Mouse (Mus musculus) heart, postnatal 10 days (tissue): ENCODE results near the gene Sema4g. TPM values are rescaled to one million over a fixed set of nuclear protein-coding genes. Genes with fewer than 3 reads are reported as not detected.
A peak's percentile ranks its signal among the peaks of the same experiment; 100 is the strongest.

Experiments
- DNase-seq, 2 experiments: peaks; one replicate each; pipeline ENCODE4 v3.0.0; 2021
- intact Hi-C: fragments of 180-260 bp; cut with DNase I; formaldehyde crosslinking; loops from one replicate; pipeline ENCODE4 v1.15.1; 2025
- total RNA-seq, 2 experiments: library from RNA; stranded (reverse); gene quantifications; 2 replicates each; pipeline ENCODE4 v1.2.3; 2021

The Sema4g gene
- total RNA-seq, 2 experiments from 2014 or later = 1.1 TPM

DNA sequence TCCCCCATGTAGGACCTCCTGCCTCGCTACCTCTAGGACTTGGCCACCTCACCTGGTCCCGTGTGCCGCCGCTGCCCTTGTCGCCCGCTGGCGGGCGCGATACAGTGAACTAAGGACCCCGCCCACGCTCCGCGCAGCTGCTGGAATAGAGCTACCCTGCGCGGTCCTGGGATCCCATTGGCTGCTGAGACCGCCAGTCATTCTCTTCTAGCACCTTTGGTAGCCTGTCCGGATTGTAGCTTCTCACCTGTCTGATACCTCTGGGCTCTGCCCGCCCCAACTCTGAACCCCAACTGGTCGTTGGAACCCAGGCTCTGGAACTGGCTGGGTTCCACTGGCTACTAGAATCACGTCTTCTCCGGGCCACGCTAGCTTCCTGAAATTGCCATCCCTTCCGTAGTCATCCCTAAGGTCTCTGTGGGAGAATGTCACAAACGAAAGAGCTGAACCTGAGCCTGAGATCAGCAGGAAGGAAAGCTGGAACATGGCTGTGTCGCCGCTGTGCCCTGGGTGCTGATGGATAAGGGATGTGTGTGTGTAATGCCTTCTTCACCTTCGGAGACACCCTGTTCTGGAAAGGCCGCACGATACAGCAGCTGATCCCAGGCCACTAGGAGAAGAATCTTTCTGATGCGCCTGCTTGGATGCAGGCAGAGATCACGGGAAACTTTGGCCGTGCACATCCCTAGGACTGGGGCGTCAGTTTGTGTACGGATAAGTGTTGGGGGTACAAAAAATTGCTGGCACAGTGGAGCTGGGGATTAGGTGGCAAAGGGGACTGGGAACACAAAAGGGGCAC lies 57.8 kb downstream of the Sema4g start:
- DNase-seq = peak; percentile 81 to 83
- intact Hi-C loops = no loop called here

DNA sequence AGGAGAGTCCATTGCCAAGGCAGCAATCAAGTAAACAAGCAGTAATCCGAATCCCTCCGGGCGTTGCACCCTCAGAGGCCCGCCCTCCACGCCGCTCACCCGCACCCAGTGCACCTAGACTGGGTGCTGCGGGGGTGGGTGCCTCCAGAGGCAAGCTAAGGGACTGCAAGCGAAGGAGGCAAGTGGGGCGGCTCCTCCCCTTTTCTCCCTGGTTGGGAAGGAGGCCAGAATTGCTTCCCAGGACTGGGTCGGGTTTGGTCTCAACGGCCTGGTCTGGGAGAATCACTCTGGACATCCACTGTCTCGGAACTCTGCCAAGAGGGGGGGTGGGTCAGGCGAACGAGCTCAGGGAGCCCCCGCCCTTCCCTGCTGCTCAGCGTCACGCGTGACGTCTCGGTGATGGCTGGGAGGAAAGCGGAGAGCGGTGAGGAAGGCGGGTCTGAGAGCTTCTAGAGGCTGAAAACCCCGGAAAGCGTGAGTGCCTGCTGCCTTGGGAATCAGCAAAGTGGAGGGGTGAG lies 58.6 kb downstream of the Sema4g start, which contains the start of gene Sfxn3:
TSS of gene Sfxn3 (plus strand) at position 87 of the 518 bp plus-strand sequence.
- intact Hi-C loops = no loop called here
- DNase-seq = peak; percentile 96 to 98

DNA sequence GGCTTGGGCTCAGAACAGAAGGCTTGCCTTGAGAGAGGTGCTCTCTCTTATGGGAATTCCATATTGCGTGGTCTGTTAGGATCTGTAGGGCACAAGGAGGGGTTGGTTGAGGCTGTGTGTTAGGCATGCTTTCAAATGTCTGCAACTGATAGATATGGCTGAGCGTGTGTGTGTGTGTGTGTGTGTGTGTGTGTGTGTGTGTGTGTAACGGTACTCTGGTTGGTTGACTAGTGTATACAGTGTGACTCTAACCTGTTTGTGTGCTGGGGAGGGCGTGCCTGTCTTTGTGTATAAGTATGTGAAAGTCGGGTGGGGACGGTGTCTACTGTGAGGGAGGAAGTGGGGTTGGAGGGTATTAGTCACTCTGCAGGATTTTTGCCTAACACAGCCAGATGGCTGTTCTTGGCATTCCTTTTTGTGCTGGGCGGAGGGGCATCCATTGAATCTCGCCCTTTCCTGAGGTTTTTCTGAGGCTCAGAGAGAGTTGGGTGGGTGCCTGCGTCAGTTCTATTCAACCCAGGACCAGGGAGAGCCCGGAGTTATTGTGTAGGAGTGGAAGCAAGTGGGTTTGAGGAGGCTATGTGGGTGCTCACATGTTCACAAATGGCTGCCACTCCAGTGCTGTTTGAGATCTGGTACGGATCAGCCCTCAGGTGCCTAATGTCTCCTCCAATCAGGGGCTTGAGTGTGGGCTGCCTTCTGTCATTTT lies 59.2 kb downstream of the Sema4g start:
- DNase-seq = peak; percentile 65 to 71
- intact Hi-C loops = no loop called here

DNA sequence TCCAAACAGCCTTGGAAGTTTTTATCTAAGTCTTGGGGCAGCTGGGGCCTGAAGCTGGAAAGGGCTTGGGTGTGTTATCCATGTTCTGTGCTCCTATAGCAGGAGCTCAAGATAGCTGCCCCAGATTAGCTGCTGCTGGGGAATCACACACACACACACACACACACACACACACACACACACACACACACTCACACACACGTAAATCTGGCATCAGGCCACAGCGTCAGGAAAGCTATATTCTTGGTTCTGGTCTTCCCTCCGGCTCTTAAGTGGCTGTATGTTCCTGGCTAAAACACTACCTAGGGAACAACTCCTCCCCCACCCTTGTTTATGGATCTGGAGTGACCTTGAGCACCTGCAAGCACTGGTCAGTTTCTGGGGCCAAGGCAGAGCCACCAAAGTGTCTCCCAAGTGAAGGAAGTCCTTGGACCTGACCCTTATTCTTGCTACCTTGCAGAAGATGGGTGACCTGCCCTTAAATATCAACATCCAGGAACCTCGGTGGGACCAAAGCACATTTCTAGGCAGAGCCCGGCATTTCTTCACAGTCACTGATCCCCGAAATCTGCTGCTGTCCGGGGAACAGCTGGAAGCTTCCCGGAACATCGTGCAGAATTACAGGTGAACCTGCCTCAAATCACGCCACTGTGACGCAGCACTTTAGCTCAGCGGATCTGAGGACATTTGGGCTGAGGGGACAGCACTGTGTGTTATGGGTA lies 59.9 kb downstream of the Sema4g start:
- intact Hi-C loops = no loop called here
- no peak for DNase-seq

DNA sequence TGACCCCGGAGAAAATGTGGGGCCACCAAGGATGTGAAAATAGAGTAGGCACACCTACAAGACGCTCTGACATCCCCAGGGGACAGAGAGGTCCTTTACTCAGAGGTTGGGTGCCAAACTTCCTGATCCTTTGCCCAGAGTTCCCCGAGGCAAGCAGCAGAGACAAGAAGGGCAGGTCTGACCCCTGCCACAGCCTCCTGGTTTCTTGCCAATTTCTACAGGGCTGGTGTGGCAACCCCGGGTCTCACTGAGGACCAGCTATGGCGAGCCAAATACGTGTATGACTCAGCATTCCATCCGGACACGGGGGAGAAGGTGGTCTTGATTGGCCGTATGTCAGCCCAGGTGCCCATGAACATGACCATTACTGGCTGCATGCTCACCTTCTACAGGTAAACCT lies 60.6 kb downstream of the Sema4g start:
- intact Hi-C loops = no loop called here
- DNase-seq = no peak

Other genes starting within 250 kb of the Sema4g start
- not detected for gene Pax2, start 233.1 kb upstream of the Sema4g start, total RNA-seq
- 10 to 100 TPM; 27.5 to 37.0 TPM for gene Slf2, start 58.0 kb upstream of the Sema4g start, total RNA-seq
- 10 to 100 TPM; 16.6 to 19.1 TPM for gene Twnk, start 16.6 kb downstream of the Sema4g start, total RNA-seq
- 10 to 100 TPM; 49.1 to 51.6 TPM for gene Mrpl43, start 17.3 kb downstream of the Sema4g start, total RNA-seq
- gene Lzts2, start 25.3 kb downstream of the Sema4g start, total RNA-seq = 10 to 100 TPM; 60.9 to 77.8 TPM
- gene Pdzd7, start 56.6 kb downstream of the Sema4g start, total RNA-seq = under 1 TPM in 1 of 2 experiments, not detected in 1; 0.22 TPM
- gene Sfxn3, start 58.4 kb downstream of the Sema4g start, total RNA-seq = 10 to 100 TPM; 21.8 to 23.9 TPM
- 1 to 10 TPM; 7.4 to 9.1 TPM for gene Kazald1, start 86.1 kb downstream of the Sema4g start, total RNA-seq
- gene Tlx1, start 161.6 kb downstream of the Sema4g start, total RNA-seq = under 1 TPM; 0.27 to 0.48 TPM
- not detected for gene Lbx1, start 246.7 kb downstream of the Sema4g start, total RNA-seq